Mouse (Mus musculus): ENCODE data around the gene Zscan21. TPM values are rescaled to one million over a fixed set of nuclear protein-coding genes. Genes with fewer than 3 reads are reported as not detected.

The Zscan21 gene
- polyA plus RNA-seq, 1 experiment from 2014 or later: 12.3 TPM

- no peak for DNase-seq
- Histone ChIP-seq H3K9me3 (ENCODE audit: low read length) (no peaks in the 10 kb centered on the region), H3K4me3 (ENCODE audit: low read depth, low read length) (no peak overlapping the region), H3K27me3 (ENCODE audit: insufficient read depth, low read length) (no peaks in the 10 kb centered on the region), H3K36me3 (replicated peaks; ENCODE audit: insufficient read depth, low read length) (peaks cover 13% of the 10 kb centered on the region; the same call in 1 of the 2 replicates), H3K9ac (replicated peaks) (no peak overlapping the region), H3K4me2 (ENCODE audit: low read depth, low read length) (no peak overlapping the region), H3K4me1 (ENCODE audit: insufficient read depth) (peaks cover 32% of the 10 kb centered on the region), H3K27ac (ENCODE audit: low read depth) (no peak overlapping the region)
- TF ChIP-seq EP300 (IDR thresholded peaks at IDR 0.05; ENCODE audit: low read depth) (no peak), CTCF (IDR thresholded peaks at IDR 0.05; ENCODE audit: low read depth) (no peak)
- ATAC-seq: no peak
- WGBS (ENCODE audit: insufficient replicate concordance): 58% methylated on average over 2 of the region's 2 CpGs
Measured at GRCm38 (mm10) chr5:138083318-138083900, 33.3 kb upstream of the Zscan21 start.

- ATAC-seq: no peak
- Histone ChIP-seq H3K4me1 (ENCODE audit: insufficient read depth) (peaks cover 36% of the 10 kb centered on the region), H3K9me3 (ENCODE audit: low read length) (no peaks in the 10 kb centered on the region), H3K4me2 (ENCODE audit: low read depth, low read length) (no peak overlapping the region), H3K4me3 (ENCODE audit: low read depth, low read length) (no peak overlapping the region), H3K9ac (replicated peaks) (no peak overlapping the region), H3K27me3 (ENCODE audit: insufficient read depth, low read length) (no peaks in the 10 kb centered on the region), H3K36me3 (replicated peaks; ENCODE audit: insufficient read depth, low read length) (peaks cover 13% of the 10 kb centered on the region; the same call in 1 of the 2 replicates), H3K27ac (ENCODE audit: low read depth) (peak overlapping the region; percentile 44; the same call in 1 of the 2 replicates)
- WGBS (ENCODE audit: insufficient replicate concordance): 83% methylated on average over 2 of the region's 2 CpGs
- TF ChIP-seq CTCF (IDR thresholded peaks at IDR 0.05; ENCODE audit: low read depth): no peak
- no peak for TF ChIP-seq EP300 (IDR thresholded peaks at IDR 0.05; ENCODE audit: low read depth)
- no peak for DNase-seq
Measured at GRCm38 (mm10) chr5:138083936-138084335, 32.8 kb upstream of the Zscan21 start.

- TF ChIP-seq CTCF (IDR thresholded peaks at IDR 0.05; ENCODE audit: low read depth) (no peak), EP300 (IDR thresholded peaks at IDR 0.05; ENCODE audit: low read depth) (peak; percentile 85)
- WGBS (ENCODE audit: insufficient replicate concordance): 26% methylated on average over 2 of the region's 2 CpGs
- no peaks in the 10 kb centered on the region for H3K27me3 ChIP-seq (ENCODE audit: insufficient read depth, low read length)
- no peak for DNase-seq
- peak; percentile 33 for ATAC-seq
- peak overlapping the region; percentile 76 for H3K4me2 ChIP-seq (ENCODE audit: low read depth, low read length)
- H3K27ac ChIP-seq (ENCODE audit: low read depth): peak overlapping the region; percentile 44; the same call in 1 of the 2 replicates
- peaks cover 13% of the 10 kb centered on the region; the same call in 1 of the 2 replicates for H3K36me3 ChIP-seq (replicated peaks; ENCODE audit: insufficient read depth, low read length)
- peak overlapping the region; percentile 97 for H3K4me3 ChIP-seq (ENCODE audit: low read depth, low read length)
- 0 out of 2 replicates have a peak overlapping the region, but pooled peaks have one; percentile 35 for H3K9ac ChIP-seq (replicated peaks)
- peaks cover 36% of the 10 kb centered on the region for H3K4me1 ChIP-seq (ENCODE audit: insufficient read depth)
- no peaks in the 10 kb centered on the region for H3K9me3 ChIP-seq (ENCODE audit: low read length)
Measured at GRCm38 (mm10) chr5:138084507-138084906, 32.2 kb upstream of the Zscan21 start.

- H3K4me1 ChIP-seq (ENCODE audit: insufficient read depth): peaks cover 36% of the 10 kb centered on the region
- peak within 1 kb of the TSS; percentile 96 for H3K27ac ChIP-seq (ENCODE audit: low read depth)
- TF ChIP-seq CTCF (IDR thresholded peaks at IDR 0.05; ENCODE audit: low read depth): no peak
- TF ChIP-seq EP300 (IDR thresholded peaks at IDR 0.05; ENCODE audit: low read depth): no peak
- H3K4me2 ChIP-seq (ENCODE audit: low read depth, low read length): peak within 1 kb of the TSS; percentile 76
- H3K36me3 ChIP-seq (replicated peaks; ENCODE audit: insufficient read depth, low read length): peaks cover 13% of the 10 kb centered on the region; the same call in 1 of the 2 replicates
- peak within 1 kb of the TSS; percentile 97 for H3K4me3 ChIP-seq (ENCODE audit: low read depth, low read length)
- DNase-seq: peak; percentile 86
- peak within 1 kb of the TSS; percentile 97 for H3K9ac ChIP-seq (replicated peaks)
- ATAC-seq: peak; percentile 85
- H3K27me3 ChIP-seq (ENCODE audit: insufficient read depth, low read length): no peaks in the 10 kb centered on the region
- under 1% methylated on average over 27 of the region's 27 CpGs for WGBS (ENCODE audit: insufficient replicate concordance)
- H3K9me3 ChIP-seq (ENCODE audit: low read length): no peaks in the 10 kb centered on the region
Measured at GRCm38 (mm10) chr5:138084996-138085395, 31.7 kb upstream of the Zscan21 start, which contains the start of gene Zkscan1. TSS of gene Zkscan1 (plus strand) at chr5:138085084.

- Histone ChIP-seq H3K27ac (ENCODE audit: low read depth) (peak overlapping the region; percentile 96), H3K9me3 (ENCODE audit: low read length) (no peaks in the 10 kb centered on the region), H3K4me3 (ENCODE audit: low read depth, low read length) (peak overlapping the region; percentile 97), H3K9ac (replicated peaks) (peak overlapping the region; percentile 97), H3K4me1 (ENCODE audit: insufficient read depth) (peaks cover 36% of the 10 kb centered on the region), H3K27me3 (ENCODE audit: insufficient read depth, low read length) (no peaks in the 10 kb centered on the region), H3K4me2 (ENCODE audit: low read depth, low read length) (peak overlapping the region; percentile 76), H3K36me3 (replicated peaks; ENCODE audit: insufficient read depth, low read length) (peaks cover 13% of the 10 kb centered on the region; the same call in 1 of the 2 replicates)
- ATAC-seq: peak; percentile 10; the same call in 1 of the 2 replicates
- TF ChIP-seq EP300 (IDR thresholded peaks at IDR 0.05; ENCODE audit: low read depth): no peak
- TF ChIP-seq CTCF (IDR thresholded peaks at IDR 0.05; ENCODE audit: low read depth): no peak
- under 1% methylated on average over 18 of the region's 18 CpGs for WGBS (ENCODE audit: insufficient replicate concordance)
- DNase-seq: no peak
Measured at GRCm38 (mm10) chr5:138085421-138085911, 31.2 kb upstream of the Zscan21 start.

- Histone ChIP-seq H3K4me2 (ENCODE audit: low read depth, low read length) (peak overlapping the region; percentile 76), H3K27me3 (ENCODE audit: insufficient read depth, low read length) (no peaks in the 10 kb centered on the region), H3K4me1 (ENCODE audit: insufficient read depth) (peaks cover 36% of the 10 kb centered on the region), H3K4me3 (ENCODE audit: low read depth, low read length) (peak overlapping the region; percentile 97), H3K9ac (replicated peaks) (peak overlapping the region; percentile 97), H3K9me3 (ENCODE audit: low read length) (no peaks in the 10 kb centered on the region), H3K27ac (ENCODE audit: low read depth) (peak overlapping the region; percentile 22; the same call in 1 of the 2 replicates), H3K36me3 (replicated peaks; ENCODE audit: insufficient read depth, low read length) (peaks cover 13% of the 10 kb centered on the region; the same call in 1 of the 2 replicates)
- TF ChIP-seq EP300 (IDR thresholded peaks at IDR 0.05; ENCODE audit: low read depth) (no peak), CTCF (IDR thresholded peaks at IDR 0.05; ENCODE audit: low read depth) (no peak)
- 77% methylated on average over 3 of the region's 3 CpGs for WGBS (ENCODE audit: insufficient replicate concordance)
- ATAC-seq: no peak
- DNase-seq: no peak
Measured at GRCm38 (mm10) chr5:138086842-138087241, 29.9 kb upstream of the Zscan21 start.
